Mouse (Mus musculus) small intestine, adult 2 months (tissue): ENCODE results near the gene Dlgap1.

Experiments
- CTCF ChIP-seq: fragments of 200-500 bp; IDR thresholded peaks from 2 replicates; pipeline ENCODE4 v1.5.1; 2012; ENCODE audit warnings: low read depth, mild to moderate bottlenecking, control low read depth, inconsistent platforms, low read length, moderate library complexity, mixed read lengths; ENCODE audit not compliant: insufficient replicate concordance, insufficient read length; ENCODE audit errors: extremely low read depth
- POLR2A ChIP-seq: fragments of 200-500 bp; IDR thresholded peaks from 2 replicates; pipeline ENCODE4 v1.6.1; 2012; ENCODE audit warnings: low read depth, mild to moderate bottlenecking, control low read depth, inconsistent platforms, low read length, moderate library complexity

DNA sequence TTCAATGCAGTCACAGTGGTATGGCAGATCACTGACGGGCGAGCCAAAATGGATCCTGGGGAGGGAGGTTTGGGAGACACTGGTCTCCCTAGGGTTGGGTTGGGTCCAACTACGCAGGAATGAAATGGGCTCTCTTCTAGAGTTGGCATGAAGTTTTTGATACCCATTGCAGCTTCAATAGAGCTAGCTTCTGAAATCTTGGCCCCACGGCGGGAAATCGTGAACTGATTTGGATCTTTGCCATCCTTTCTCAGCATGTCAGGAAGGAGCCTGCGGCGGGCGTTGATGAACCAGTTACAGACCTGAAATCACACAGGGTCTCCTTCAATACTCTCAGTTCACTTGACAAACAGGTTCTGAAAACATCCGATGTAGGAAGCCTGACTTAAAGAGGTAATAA, 876.1 kb downstream of the Dlgap1 start:
- TF ChIP-seq POLR2A: no peak
- no peak for TF ChIP-seq CTCF
